Mouse (Mus musculus): ENCODE measurements around the gene Gdpd3.
"Not testable (repeated sequence)": the region's sequence is repeated elsewhere in the genome, so short reads cannot be mapped to it uniquely, and the experiment has no call there.

DNA sequence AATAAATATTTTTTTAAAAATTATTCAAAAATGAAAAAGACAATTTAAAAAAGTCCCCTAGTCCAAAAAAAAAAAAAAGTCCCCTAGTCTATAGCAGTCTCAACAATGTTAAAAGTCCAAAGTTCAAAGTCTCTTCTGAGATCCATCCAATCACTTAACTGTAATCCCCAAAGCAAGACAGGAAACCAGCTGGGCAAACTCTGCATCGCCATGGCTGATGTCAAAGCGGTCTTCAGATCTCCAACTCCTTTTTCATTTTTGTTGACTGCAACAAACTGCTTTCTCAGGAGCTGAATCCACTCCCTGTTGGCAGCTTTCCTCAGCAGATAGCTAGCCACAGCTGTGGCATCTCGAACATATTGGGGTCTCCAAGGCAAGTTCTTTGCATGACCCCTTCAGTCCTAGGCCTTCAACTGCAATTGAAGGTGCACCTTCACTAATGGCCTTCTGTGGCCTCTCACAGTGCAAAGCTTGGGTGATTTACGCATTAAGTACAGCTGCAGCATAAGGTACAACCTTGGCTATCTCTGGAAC is 35.8 kb upstream of the Gdpd3 start:
- TF ChIP-seq CTCF (IDR thresholded peaks at IDR 0.05; ENCODE audit: extremely low read depth, insufficient read depth, insufficient read length, insufficient replicate concordance); POLR2A (IDR thresholded peaks at IDR 0.05; ENCODE audit: low read depth, low read length): not testable (repeated sequence)
